Mouse (Mus musculus): ENCODE data around the gene Fgf23. TPM values are rescaled to one million over a fixed set of nuclear protein-coding genes. Genes with fewer than 3 reads are reported as not detected.

Gene Fgf23
- polyA plus RNA-seq (2012; rRNA removed), result 0.34 and 0.73 TPM in 2 replicates

- no peaks in the 10 kb centered on the region for H3K27me3 ChIP-seq (ENCODE audit: control insufficient read depth, insufficient read depth, low read length)
- no peaks in the 10 kb centered on the region for H3K4me1 ChIP-seq (replicated peaks; ENCODE audit: control insufficient read depth, insufficient read depth, low read length)
- DNase-seq, result no peak
- no peaks in the 10 kb centered on the region for H3K36me3 ChIP-seq (ENCODE audit: control insufficient read depth, insufficient read depth, low read length)
- H3K4me3 ChIP-seq (ENCODE audit: control insufficient read depth, insufficient read depth, low read length), result no peak within 1 kb of the TSS
- H3K27ac ChIP-seq (ENCODE audit: control insufficient read depth, insufficient read depth, low read length), result no peak within 1 kb of the TSS
- TF ChIP-seq POLR2A (IDR thresholded peaks at IDR 0.05; ENCODE audit: control insufficient read depth, extremely low read depth, insufficient read depth, low read length, poor library complexity) (no peak), CTCF (IDR thresholded peaks at IDR 0.05; ENCODE audit: borderline replicate concordance, control insufficient read depth, extremely low read depth, insufficient read depth, low read length, poor library complexity) (no peak)
- WGBS, result 35% methylated on average over 5 of the region's 5 CpGs
Observed at GRCm38 (mm10) chr6:127072817-127073216, at the start of gene Fgf23. Fgf23 (plus strand) TSS chr6:127072902.

GRCm38 (mm10) chr6:127024836-127025235 lies 47.9 kb upstream of the Fgf23 start:
- DNase-seq, result no peak
- WGBS, result 82% methylated on average over 7 of the region's 7 CpGs

GRCm38 (mm10) chr6:127034760-127035159 lies 37.9 kb upstream of the Fgf23 start:
- DNase-seq, result peak; percentile 15
- H3K27me3 ChIP-seq (ENCODE audit: control insufficient read depth, insufficient read depth, low read length), result no peaks in the 10 kb centered on the region
- no peak overlapping the region for H3K4me3 ChIP-seq (ENCODE audit: control insufficient read depth, insufficient read depth, low read length)
- no peaks in the 10 kb centered on the region for H3K36me3 ChIP-seq (ENCODE audit: control insufficient read depth, insufficient read depth, low read length)
- no peaks in the 10 kb centered on the region for H3K4me1 ChIP-seq (replicated peaks; ENCODE audit: control insufficient read depth, insufficient read depth, low read length)
- 25% methylated on average over 10 of the region's 10 CpGs for WGBS
- TF ChIP-seq POLR2A (IDR thresholded peaks at IDR 0.05; ENCODE audit: control insufficient read depth, extremely low read depth, insufficient read depth, low read length, poor library complexity) (no peak), CTCF (IDR thresholded peaks at IDR 0.05; ENCODE audit: borderline replicate concordance, control insufficient read depth, extremely low read depth, insufficient read depth, low read length, poor library complexity) (no peak)
- H3K27ac ChIP-seq (ENCODE audit: control insufficient read depth, insufficient read depth, low read length), result no peak overlapping the region

More at GRCm38 (mm10) chr6:127024836-127025235, 47.9 kb upstream of the Fgf23 start:
- Histone ChIP-seq H3K36me3 (ENCODE audit: control insufficient read depth, insufficient read depth, low read length) (no peaks in the 10 kb centered on the region), H3K27ac (ENCODE audit: control insufficient read depth, insufficient read depth, low read length) (no peak overlapping the region), H3K4me3 (ENCODE audit: control insufficient read depth, insufficient read depth, low read length) (no peak overlapping the region), H3K27me3 (ENCODE audit: control insufficient read depth, insufficient read depth, low read length) (no peaks in the 10 kb centered on the region), H3K4me1 (replicated peaks; ENCODE audit: control insufficient read depth, insufficient read depth, low read length) (no peaks in the 10 kb centered on the region)
- TF ChIP-seq POLR2A (IDR thresholded peaks at IDR 0.05; ENCODE audit: control insufficient read depth, extremely low read depth, insufficient read depth, low read length, poor library complexity), result no peak
- no peak for TF ChIP-seq CTCF (IDR thresholded peaks at IDR 0.05; ENCODE audit: borderline replicate concordance, control insufficient read depth, extremely low read depth, insufficient read depth, low read length, poor library complexity)

- Histone ChIP-seq H3K27ac (ENCODE audit: control insufficient read depth, insufficient read depth, low read length) (no peak overlapping the region), H3K27me3 (ENCODE audit: control insufficient read depth, insufficient read depth, low read length) (no peaks in the 10 kb centered on the region), H3K4me3 (ENCODE audit: control insufficient read depth, insufficient read depth, low read length) (no peak overlapping the region), H3K36me3 (ENCODE audit: control insufficient read depth, insufficient read depth, low read length) (no peaks in the 10 kb centered on the region), H3K4me1 (replicated peaks; ENCODE audit: control insufficient read depth, insufficient read depth, low read length) (no peaks in the 10 kb centered on the region)
- 39% methylated on average over 6 of the region's 6 CpGs for WGBS
- no peak for DNase-seq
- TF ChIP-seq POLR2A (IDR thresholded peaks at IDR 0.05; ENCODE audit: control insufficient read depth, extremely low read depth, insufficient read depth, low read length, poor library complexity), result no peak
- no peak for TF ChIP-seq CTCF (IDR thresholded peaks at IDR 0.05; ENCODE audit: borderline replicate concordance, control insufficient read depth, extremely low read depth, insufficient read depth, low read length, poor library complexity)
Observed at GRCm38 (mm10) chr6:127044909-127045308, 27.8 kb upstream of the Fgf23 start.

- Histone ChIP-seq H3K27ac (ENCODE audit: control insufficient read depth, insufficient read depth, low read length) (no peak overlapping the region), H3K4me3 (ENCODE audit: control insufficient read depth, insufficient read depth, low read length) (no peak overlapping the region), H3K27me3 (ENCODE audit: control insufficient read depth, insufficient read depth, low read length) (no peaks in the 10 kb centered on the region), H3K36me3 (ENCODE audit: control insufficient read depth, insufficient read depth, low read length) (no peaks in the 10 kb centered on the region), H3K4me1 (replicated peaks; ENCODE audit: control insufficient read depth, insufficient read depth, low read length) (no peaks in the 10 kb centered on the region)
- 87% methylated on average over 4 of the region's 4 CpGs for WGBS
- TF ChIP-seq POLR2A (IDR thresholded peaks at IDR 0.05; ENCODE audit: control insufficient read depth, extremely low read depth, insufficient read depth, low read length, poor library complexity) (no peak), CTCF (IDR thresholded peaks at IDR 0.05; ENCODE audit: borderline replicate concordance, control insufficient read depth, extremely low read depth, insufficient read depth, low read length, poor library complexity) (no peak)
- DNase-seq, result no peak
Observed at GRCm38 (mm10) chr6:127050847-127051246, 21.9 kb upstream of the Fgf23 start.

- no peak for TF ChIP-seq CTCF (IDR thresholded peaks at IDR 0.05; ENCODE audit: borderline replicate concordance, control insufficient read depth, extremely low read depth, insufficient read depth, low read length, poor library complexity)
- no peak for TF ChIP-seq POLR2A (IDR thresholded peaks at IDR 0.05; ENCODE audit: control insufficient read depth, extremely low read depth, insufficient read depth, low read length, poor library complexity)
- H3K36me3 ChIP-seq (ENCODE audit: control insufficient read depth, insufficient read depth, low read length), result no peaks in the 10 kb centered on the region
- no peaks in the 10 kb centered on the region for H3K4me1 ChIP-seq (replicated peaks; ENCODE audit: control insufficient read depth, insufficient read depth, low read length)
- no peak overlapping the region for H3K27ac ChIP-seq (ENCODE audit: control insufficient read depth, insufficient read depth, low read length)
- no peaks in the 10 kb centered on the region for H3K27me3 ChIP-seq (ENCODE audit: control insufficient read depth, insufficient read depth, low read length)
- no peak for DNase-seq
- no peak overlapping the region for H3K4me3 ChIP-seq (ENCODE audit: control insufficient read depth, insufficient read depth, low read length)
- 82% methylated on average over 12 of the region's 12 CpGs for WGBS
Observed at GRCm38 (mm10) chr6:127056990-127057588, 15.6 kb upstream of the Fgf23 start.

Data from thymus, adult 2 months (tissue).